Mouse (Mus musculus) intestine, postnatal 0 days (tissue): ENCODE measurements around the gene Xylt2. TPM values are rescaled to one million over a fixed set of nuclear protein-coding genes. Genes with fewer than 3 reads are reported as not detected.

Experiments
- ATAC-seq: fragments of 200-750 bp; cut with Nextera tagmentation; 2 replicates; pipeline ENCODE4 v1.8.0; 2017; ENCODE audit warnings: mild to moderate bottlenecking, moderate TSS enrichment, moderate library complexity
- H3K27ac ChIP-seq: fragments of 300-500 bp; sonication (generic); 2 replicates; pipeline ENCODE4 v1.5.1; 2014; ENCODE audit warnings: mild to moderate bottlenecking, low read depth, low read length, moderate library complexity
- H3K27me3 ChIP-seq: fragments of 300-500 bp; sonication (generic); replicated peaks from 2 replicates; pipeline ENCODE4 v1.6.1; 2014; ENCODE audit warnings: low read length, mixed read lengths; ENCODE audit not compliant: control insufficient read depth, insufficient read depth
- H3K36me3 ChIP-seq: fragments of 300-500 bp; sonication (generic); 2 replicates; pipeline ENCODE4 v1.6.1; 2014; ENCODE audit warnings: mild to moderate bottlenecking, moderate library complexity; ENCODE audit not compliant: control insufficient read depth, insufficient read depth
- H3K4me1 ChIP-seq: fragments of 300-500 bp; sonication (generic); replicated peaks from 2 replicates; pipeline ENCODE4 v1.6.1; 2014; ENCODE audit warnings: antibody characterized with exemption, low read length, mixed read lengths; ENCODE audit not compliant: control insufficient read depth, insufficient read depth
- H3K4me2 ChIP-seq: fragments of 300-500 bp; sonication (generic); replicated peaks from 2 replicates; pipeline ENCODE4 v1.6.1; 2014; ENCODE audit warnings: low read depth, mild to moderate bottlenecking, moderate library complexity
- H3K4me3 ChIP-seq: fragments of 300-500 bp; sonication (generic); 2 replicates; pipeline ENCODE4 v1.5.1; 2014; ENCODE audit warnings: low read depth, low read length
- H3K9ac ChIP-seq: fragments of 300-500 bp; sonication (generic); 2 replicates; pipeline ENCODE4 v1.6.1; 2014; ENCODE audit warnings: mild to moderate bottlenecking, low read depth, low read length
- H3K9me3 ChIP-seq: fragments of 300-500 bp; sonication (generic); 2 replicates; pipeline ENCODE4 v1.6.1; 2016; ENCODE audit warnings: mixed run types; ENCODE audit not compliant: control insufficient read depth
- CTCF ChIP-seq: sonication (generic); IDR thresholded peaks from 2 replicates; pipeline ENCODE4 v1.5.1; 2016; ENCODE audit warnings: low read depth, mild to moderate bottlenecking, control low read depth, antibody characterized with exemption, moderate library complexity
- WGBS: fragments of 180-500 bp; shearing (Covaris S2); extraction: QIAGEN DNeasy Blood & Tissue Kit; methylation state at CpG from one replicate; pipeline ENCODE4 v1.1.7; 2014; 5-methylcytosine and 5-hydroxymethylcytosine counted together
- polyA plus RNA-seq: library from polyadenylated mRNA; unstranded; fragments of >200 nt; fragmentation: Nextera tagmentation; extraction: Ambion mirVana; gene quantifications from 2 replicates; pipeline ENCODE4 v1.2.1, GENCODE M21; 2015

Gene Xylt2
- polyA plus RNA-seq, 1 experiment from 2014 or later, result 8.0 TPM

- Histone ChIP-seq H3K27me3 (no peaks in the 10 kb centered on the region), H3K9me3 (no peaks in the 10 kb centered on the region), H3K27ac (no peak overlapping the region), H3K4me2 (no peak overlapping the region), H3K4me1 (no peaks in the 10 kb centered on the region; the same call in 1 of the 2 replicates), H3K9ac (no peak overlapping the region), H3K4me3 (no peak overlapping the region), H3K36me3 (no peaks in the 10 kb centered on the region)
- no peak for ATAC-seq
- 76% methylated on average over 4 of the region's 4 CpGs for WGBS
- no peak for TF ChIP-seq CTCF
Measured at GRCm38 (mm10) chr11:94681640-94682039, 4.3 kb upstream of the Xylt2 start.

DNA sequence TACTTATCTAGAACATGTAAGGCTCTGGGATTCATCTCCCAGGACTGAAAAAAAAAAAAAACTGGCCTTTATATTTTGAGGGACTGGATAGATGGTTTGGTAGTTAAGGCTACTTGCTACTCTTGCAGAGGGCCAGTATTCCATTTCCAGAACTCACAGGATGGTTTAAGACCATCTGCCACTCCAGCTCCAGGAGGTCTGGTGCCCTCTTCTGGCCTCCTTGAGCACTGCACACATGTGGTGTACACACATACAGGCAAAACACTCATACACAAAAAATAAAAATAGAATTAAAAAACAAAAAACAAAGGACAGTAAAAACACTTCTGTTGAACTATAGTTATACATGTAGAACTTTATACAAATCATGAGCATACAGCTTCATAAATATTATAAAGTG lies 3.3 kb upstream of the Xylt2 start:
- H3K27ac ChIP-seq, result no peak overlapping the region
- no peaks in the 10 kb centered on the region for H3K27me3 ChIP-seq
- no peaks in the 10 kb centered on the region; the same call in 1 of the 2 replicates for H3K4me1 ChIP-seq
- H3K9ac ChIP-seq, result no peak overlapping the region
- H3K4me3 ChIP-seq, result no peak overlapping the region
- no peak overlapping the region for H3K4me2 ChIP-seq
- no peaks in the 10 kb centered on the region for H3K9me3 ChIP-seq
- TF ChIP-seq CTCF, result peak; percentile 43
- no peaks in the 10 kb centered on the region for H3K36me3 ChIP-seq
- no peak for ATAC-seq

GRCm38 (mm10) chr11:94677607-94678145 lies 361 bp upstream of the Xylt2 start:
- 33% methylated on average over 15 of the region's 15 CpGs for WGBS
- TF ChIP-seq CTCF, result no peak
- Histone ChIP-seq H3K9me3 (no peaks in the 10 kb centered on the region), H3K9ac (peak overlapping the region; percentile 95), H3K27ac (no peak overlapping the region), H3K4me2 (peak overlapping the region; percentile 89), H3K4me1 (no peaks in the 10 kb centered on the region; the same call in 1 of the 2 replicates), H3K36me3 (no peaks in the 10 kb centered on the region), H3K4me3 (peak overlapping the region; percentile 98), H3K27me3 (no peaks in the 10 kb centered on the region)
- no peak for ATAC-seq

DNA sequence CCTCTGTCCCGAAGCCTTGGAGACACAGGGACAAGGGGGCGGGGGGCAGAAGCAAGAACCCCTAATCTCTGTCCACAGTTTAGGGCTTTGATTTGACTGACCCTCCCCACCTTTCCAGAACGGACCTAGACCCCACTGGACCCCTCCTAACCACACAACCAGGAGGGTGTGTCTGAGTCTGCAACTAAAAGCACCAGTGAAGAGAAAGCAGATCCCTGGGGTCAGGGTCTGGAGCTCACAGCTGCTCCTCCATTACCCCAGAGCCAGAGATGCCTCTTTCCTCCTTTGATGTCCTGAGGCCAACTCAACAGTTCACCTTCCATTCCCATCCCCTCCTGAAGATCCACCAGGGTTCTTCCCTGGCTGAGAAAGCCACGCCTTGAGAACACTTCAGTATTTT lies 1.0 kb downstream of the Xylt2 start:
- no peak for ATAC-seq
- no peaks in the 10 kb centered on the region for H3K9me3 ChIP-seq
- no peaks in the 10 kb centered on the region for H3K36me3 ChIP-seq
- H3K4me2 ChIP-seq, result peak overlapping the region; percentile 89
- H3K9ac ChIP-seq, result peak overlapping the region; percentile 95; the same call in 1 of the 2 replicates
- H3K27me3 ChIP-seq, result no peaks in the 10 kb centered on the region
- TF ChIP-seq CTCF, result no peak
- H3K4me1 ChIP-seq, result no peaks in the 10 kb centered on the region; the same call in 1 of the 2 replicates
- WGBS, result 39% methylated on average over 4 of the region's 4 CpGs
- peak overlapping the region; percentile 58; the same call in 1 of the 2 replicates for H3K27ac ChIP-seq
- peak overlapping the region; percentile 98 for H3K4me3 ChIP-seq

DNA sequence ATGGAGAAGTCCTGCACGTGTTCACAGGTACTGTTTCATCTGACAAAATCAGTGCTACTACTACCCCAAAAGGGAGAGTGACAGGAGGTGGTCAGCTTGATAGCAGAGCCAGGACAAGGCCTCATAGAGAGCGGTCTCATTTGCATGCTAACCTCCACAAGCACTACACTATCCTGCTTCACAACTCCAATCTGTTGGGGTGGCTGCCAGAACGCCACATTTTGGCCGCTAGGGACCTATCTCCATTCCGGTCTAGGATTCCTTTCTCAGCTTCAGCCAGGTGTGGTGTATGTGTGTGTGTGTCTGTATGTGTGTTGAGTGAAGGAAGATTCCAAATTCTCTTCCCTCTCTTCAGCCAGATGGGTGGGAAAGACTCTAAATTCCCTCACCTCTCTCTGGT lies 1.9 kb downstream of the Xylt2 start:
- Histone ChIP-seq H3K27me3 (no peaks in the 10 kb centered on the region), H3K27ac (no peak overlapping the region), H3K4me1 (no peaks in the 10 kb centered on the region; the same call in 1 of the 2 replicates), H3K4me3 (no peak overlapping the region), H3K9me3 (no peaks in the 10 kb centered on the region), H3K9ac (no peak overlapping the region), H3K4me2 (peak overlapping the region; percentile 89; the same call in 1 of the 2 replicates), H3K36me3 (peaks cover 4% of the 10 kb centered on the region; the same call in 1 of the 2 replicates)
- no peak for ATAC-seq
- WGBS, result 79% methylated on average over 5 of the region's 5 CpGs
- 0 out of 2 replicates have a peak, but pooled peaks have one; percentile 4 for TF ChIP-seq CTCF

GRCm38 (mm10) chr11:94674984-94675383 lies 2.3 kb downstream of the Xylt2 start:
- no peak for ATAC-seq
- WGBS, result 74% methylated on average over 5 of the region's 5 CpGs

More at GRCm38 (mm10) chr11:94674984-94675383, 2.3 kb downstream of the Xylt2 start:
- Histone ChIP-seq H3K4me1 (no peaks in the 10 kb centered on the region; the same call in 1 of the 2 replicates), H3K4me3 (no peak overlapping the region), H3K27me3 (no peaks in the 10 kb centered on the region), H3K9ac (no peak overlapping the region), H3K4me2 (no peak overlapping the region), H3K9me3 (no peaks in the 10 kb centered on the region), H3K27ac (no peak overlapping the region), H3K36me3 (peaks cover 9% of the 10 kb centered on the region; the same call in 1 of the 2 replicates)
- TF ChIP-seq CTCF, result no peak
